Mouse (Mus musculus) myocyte (in vitro differentiated cells): ENCODE measurements around the gene Cmtm6.

Experiments
- CEBPB ChIP-seq: IDR thresholded peaks from 2 replicates; pipeline ENCODE4 v1.6.1; 2011; ENCODE audit warnings: mild to moderate bottlenecking, moderate library complexity; ENCODE audit not compliant: poor library complexity, insufficient read depth, severe bottlenecking
- MAX ChIP-seq: IDR thresholded peaks from one replicate; pipeline ENCODE4 v1.6.1; 2011; ENCODE audit warnings: low read depth, mild to moderate bottlenecking, control low read depth
- POLR2A ChIP-seq: IDR thresholded peaks from one replicate; pipeline ENCODE4 v1.6.1; 2011; ENCODE audit warnings: low read depth, mild to moderate bottlenecking, control low read depth, moderate library complexity; ENCODE audit not compliant: insufficient read length
- POLR2AphosphoS2 ChIP-seq: IDR thresholded peaks from one replicate; pipeline ENCODE4 v1.6.1; 2011; ENCODE audit warnings: low read depth, control low read depth; ENCODE audit not compliant: insufficient read length
- REST ChIP-seq: IDR thresholded peaks from one replicate; pipeline ENCODE4 v1.6.1; 2011; ENCODE audit warnings: mild to moderate bottlenecking, control low read depth, moderate library complexity; ENCODE audit not compliant: insufficient read depth, insufficient read length
- SRF ChIP-seq: IDR thresholded peaks from one replicate; pipeline ENCODE4 v1.6.1; 2011; ENCODE audit warnings: low read depth; ENCODE audit not compliant: control insufficient read depth, insufficient read length
- TCF12 ChIP-seq: IDR thresholded peaks from one replicate; pipeline ENCODE4 v1.6.1; 2011; ENCODE audit warnings: mild to moderate bottlenecking, control low read depth; ENCODE audit not compliant: poor library complexity, insufficient read depth, severe bottlenecking
- USF1 ChIP-seq: IDR thresholded peaks from one replicate; pipeline ENCODE4 v1.6.1; 2011; ENCODE audit warnings: low read depth, mild to moderate bottlenecking, control low read depth, moderate library complexity

GRCm38 (mm10) chr9:114740336-114740735 lies 9.4 kb downstream of the Cmtm6 start:
- TF ChIP-seq MAX (no peak), POLR2A (no peak), POLR2AphosphoS2 (no peak), USF1 (no peak), CEBPB (no peak), SRF (no peak), TCF12 (no peak), REST (no peak)
